Mouse (Mus musculus): Measurements from ENCODE around the gene Galnt11.

DNA sequence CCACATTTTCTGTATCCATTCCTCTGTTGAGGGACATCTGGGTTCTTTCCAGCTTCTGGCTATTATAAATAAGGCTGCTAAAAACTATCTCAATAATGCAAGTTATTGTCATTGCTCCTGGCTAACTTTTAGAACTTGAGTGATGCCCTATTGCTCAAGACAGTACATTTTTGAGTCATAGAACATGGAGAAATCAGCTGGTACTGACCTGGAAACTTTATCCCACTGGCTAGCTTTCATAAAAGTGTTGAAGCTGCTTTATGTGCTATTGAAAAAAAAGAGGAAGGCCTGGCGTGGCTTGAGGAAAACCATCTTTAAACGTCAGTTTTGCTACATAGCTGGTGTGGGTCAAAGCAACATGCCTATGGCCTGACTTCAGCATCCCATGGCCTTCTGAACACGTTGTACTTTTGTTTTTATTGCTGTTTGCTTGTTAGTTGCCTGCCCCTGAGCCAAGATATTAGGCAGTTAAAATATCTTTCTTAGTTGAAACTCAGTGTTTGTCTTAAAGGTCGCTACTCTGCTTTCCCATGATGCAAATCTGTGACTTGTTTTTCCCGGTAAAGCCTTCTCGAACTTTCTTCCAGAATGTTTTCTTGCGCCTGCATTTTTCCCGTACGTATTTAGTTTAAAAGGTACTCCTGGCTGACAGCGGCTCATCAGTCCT lies 24.2 kb downstream of the Galnt11 start:
- TF ChIP-seq CTCF (IDR thresholded peaks at IDR 0.05; ENCODE audit: low read depth, low read length): no peak
- TF ChIP-seq GATA1 (IDR thresholded peaks at IDR 0.05; ENCODE audit: borderline replicate concordance, low read length): no peak
- no peak for TF ChIP-seq TAL1 (conservative IDR thresholded peaks at IDR 0.05; ENCODE audit: low read depth, low read length)
- no peak for TF ChIP-seq POLR2AphosphoS5 (IDR thresholded peaks at IDR 0.05; ENCODE audit: insufficient replicate concordance, low read depth, low read length)
- TF ChIP-seq GATA2 (IDR thresholded peaks at IDR 0.05; ENCODE audit: borderline replicate concordance, low read depth, low read length): no peak
